Mouse (Mus musculus) forebrain, embryonic 16.5 days (tissue): ENCODE measurements around the gene Ctcfl. TPM values are rescaled to one million over a fixed set of nuclear protein-coding genes. Genes with fewer than 3 reads are reported as not detected.

Experiments used
- ATAC-seq: fragments of 200-750 bp; cut with Nextera tagmentation; 2 replicates; pipeline ENCODE4 v1.8.0; 2017; ENCODE audit warnings: mild to moderate bottlenecking, moderate library complexity
- H3K27ac ChIP-seq: fragments of 300-500 bp; sonication (generic); 2 replicates; pipeline ENCODE4 v1.5.1; 2014; ENCODE audit warnings: low read length, control low read depth
- H3K27me3 ChIP-seq: fragments of 300-500 bp; sonication (generic); replicated peaks from 2 replicates; pipeline ENCODE4 v1.6.1; 2014; ENCODE audit warnings: low read length; ENCODE audit not compliant: control insufficient read depth, insufficient read depth
- H3K36me3 ChIP-seq: fragments of 300-500 bp; sonication (generic); 2 replicates; pipeline ENCODE4 v1.6.1; 2014; ENCODE audit not compliant: control insufficient read depth, insufficient read depth
- H3K4me1 ChIP-seq: fragments of 300-500 bp; sonication (generic); replicated peaks from 2 replicates; pipeline ENCODE4 v1.6.1; 2014; ENCODE audit warnings: low read length; ENCODE audit not compliant: control insufficient read depth, insufficient read depth
- H3K4me2 ChIP-seq: fragments of 300-500 bp; sonication (generic); 2 replicates; pipeline ENCODE4 v1.6.1; 2014; ENCODE audit warnings: mild to moderate bottlenecking, low read length, control low read depth
- H3K4me3 ChIP-seq: fragments of 300-500 bp; sonication (generic); replicated peaks from 2 replicates; pipeline ENCODE4 v1.5.1; 2014; ENCODE audit warnings: mild to moderate bottlenecking, low read length, control low read depth
- H3K9ac ChIP-seq: fragments of 300-500 bp; sonication (generic); replicated peaks from 2 replicates; pipeline ENCODE4 v1.6.1; 2014; ENCODE audit warnings: low read depth, low read length, control low read depth
- H3K9me3 ChIP-seq: fragments of 300-500 bp; sonication (generic); 2 replicates; pipeline ENCODE4 v1.6.1; 2016; ENCODE audit warnings: low read length; ENCODE audit not compliant: control insufficient read depth
- WGBS: fragments of 180-500 bp; shearing (Covaris S2); extraction: QIAGEN DNeasy Blood & Tissue Kit; methylation state at CpG from one replicate; pipeline ENCODE4 v1.1.7; 2014; 5-methylcytosine and 5-hydroxymethylcytosine counted together
- polyA plus RNA-seq: library from polyadenylated mRNA; unstranded; fragments of >200 nt; fragmentation: Nextera tagmentation; extraction: Ambion mirVana; gene quantifications from 2 replicates; pipeline ENCODE4 v1.2.1, GENCODE M21; 2015

The Ctcfl gene
- polyA plus RNA-seq, 1 experiment from 2014 or later, result not detected

- 34% methylated on average over 11 of the region's 11 CpGs for whole genome bisulfite sequencing
- Histone ChIP-seq H3K27me3 (no peaks in the 10 kb centered on the region), H3K4me1 (no peaks in the 10 kb centered on the region), H3K27ac (no peak overlapping the region), H3K9ac (no peak overlapping the region), H3K36me3 (no peaks in the 10 kb centered on the region), H3K9me3 (no peaks in the 10 kb centered on the region), H3K4me2 (no peak overlapping the region), H3K4me3 (no peak overlapping the region)
- no peak for ATAC-seq
Observed at GRCm38 (mm10) chr2:173058263-173058662, 61.1 kb downstream of the Ctcfl start.

GRCm38 (mm10) chr2:173057623-173058022, 61.7 kb downstream of the Ctcfl start:
- no peak for ATAC-seq
- 76% methylated on average over 10 of the region's 10 CpGs for WGBS

GRCm38 (mm10) chr2:173056882-173057315, 62.4 kb downstream of the Ctcfl start:
- Histone ChIP-seq H3K9ac (no peak overlapping the region), H3K9me3 (no peaks in the 10 kb centered on the region), H3K36me3 (no peaks in the 10 kb centered on the region), H3K4me1 (no peaks in the 10 kb centered on the region), H3K4me3 (no peak overlapping the region), H3K27me3 (no peaks in the 10 kb centered on the region), H3K4me2 (no peak overlapping the region), H3K27ac (no peak overlapping the region)
- ATAC-seq, result no peak
- 83% methylated on average over 11 of the region's 11 CpGs for WGBS

More at GRCm38 (mm10) chr2:173057623-173058022, 61.7 kb downstream of the Ctcfl start:
- Histone ChIP-seq H3K9me3 (no peaks in the 10 kb centered on the region), H3K4me3 (no peak overlapping the region), H3K27me3 (no peaks in the 10 kb centered on the region), H3K4me2 (no peak overlapping the region), H3K4me1 (no peaks in the 10 kb centered on the region), H3K36me3 (no peaks in the 10 kb centered on the region), H3K27ac (no peak overlapping the region), H3K9ac (no peak overlapping the region)

DNA sequence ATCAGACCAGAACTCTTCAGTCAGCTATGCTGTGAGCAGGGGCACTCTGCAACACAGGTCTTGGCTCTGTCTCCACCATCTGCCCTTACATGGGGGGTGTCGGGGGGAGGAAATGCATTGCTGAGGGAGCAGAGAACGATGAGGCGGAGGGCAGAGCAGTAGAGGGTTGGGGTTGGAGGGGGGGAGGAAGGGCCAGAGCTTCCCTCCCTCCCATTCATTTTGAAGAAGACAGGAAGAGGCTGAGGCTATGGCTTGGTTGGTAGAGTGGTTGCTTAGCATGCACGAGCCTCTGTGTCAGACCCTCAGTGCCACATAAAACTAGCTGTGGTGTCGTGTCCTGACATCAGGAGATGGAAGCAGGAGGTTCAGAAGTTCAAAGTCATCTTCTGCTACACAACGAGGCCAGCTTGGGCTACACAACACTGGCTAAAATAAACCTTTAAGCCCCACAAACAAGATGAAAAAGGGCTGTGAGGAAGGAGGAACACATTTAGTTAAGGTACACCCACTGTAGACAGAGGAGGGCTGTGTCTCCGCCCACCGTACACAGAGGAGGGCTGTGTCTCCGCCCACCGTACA, 62.9 kb downstream of the Ctcfl start:
- no peaks in the 10 kb centered on the region for H3K4me1 ChIP-seq
- H3K27ac ChIP-seq, result no peak overlapping the region
- H3K27me3 ChIP-seq, result no peaks in the 10 kb centered on the region
- H3K9me3 ChIP-seq, result no peaks in the 10 kb centered on the region
- H3K4me3 ChIP-seq, result no peak overlapping the region
- 82% methylated on average over 10 of the region's 10 CpGs for WGBS
- H3K9ac ChIP-seq, result no peak overlapping the region
- no peak for ATAC-seq
- H3K36me3 ChIP-seq, result no peaks in the 10 kb centered on the region
- no peak overlapping the region for H3K4me2 ChIP-seq

DNA sequence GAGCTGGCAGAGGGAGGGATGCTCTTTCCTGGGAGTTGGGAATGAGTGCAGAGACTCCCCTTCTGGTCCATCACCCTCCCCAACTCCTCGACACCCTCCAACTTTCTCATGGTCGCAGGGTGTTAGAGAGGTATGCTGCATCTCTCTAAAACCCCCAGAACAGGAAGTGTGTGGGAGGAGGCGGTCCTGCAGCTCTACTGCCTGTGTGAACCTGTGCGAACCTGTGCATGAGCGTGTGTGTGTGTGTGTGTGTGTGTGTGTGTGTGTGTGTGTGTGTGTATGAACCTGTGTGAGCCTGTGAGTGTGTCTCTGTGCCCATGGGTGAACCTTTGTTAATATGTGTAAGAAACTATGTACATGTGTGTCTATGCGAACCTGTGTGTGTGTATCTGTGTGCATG, 65.5 kb downstream of the Ctcfl start:
- no peak overlapping the region for H3K4me3 ChIP-seq
- H3K4me2 ChIP-seq, result no peak overlapping the region
- ATAC-seq, result no peak
- no peaks in the 10 kb centered on the region for H3K36me3 ChIP-seq
- H3K9ac ChIP-seq, result no peak overlapping the region
- WGBS, result 90% methylated on average over 5 of the region's 6 CpGs
- no peaks in the 10 kb centered on the region for H3K4me1 ChIP-seq
- no peaks in the 10 kb centered on the region for H3K27me3 ChIP-seq
- H3K27ac ChIP-seq, result no peak overlapping the region
- no peaks in the 10 kb centered on the region for H3K9me3 ChIP-seq

- Histone ChIP-seq H3K27ac (no peak overlapping the region), H3K9me3 (no peaks in the 10 kb centered on the region), H3K36me3 (no peaks in the 10 kb centered on the region), H3K9ac (no peak overlapping the region), H3K4me1 (no peaks in the 10 kb centered on the region), H3K27me3 (no peaks in the 10 kb centered on the region), H3K4me3 (no peak overlapping the region), H3K4me2 (no peak overlapping the region)
- 89% methylated on average over 8 of the region's 8 CpGs for WGBS
- ATAC-seq, result no peak
Observed at GRCm38 (mm10) chr2:173052881-173053280, 66.4 kb downstream of the Ctcfl start.

DNA sequence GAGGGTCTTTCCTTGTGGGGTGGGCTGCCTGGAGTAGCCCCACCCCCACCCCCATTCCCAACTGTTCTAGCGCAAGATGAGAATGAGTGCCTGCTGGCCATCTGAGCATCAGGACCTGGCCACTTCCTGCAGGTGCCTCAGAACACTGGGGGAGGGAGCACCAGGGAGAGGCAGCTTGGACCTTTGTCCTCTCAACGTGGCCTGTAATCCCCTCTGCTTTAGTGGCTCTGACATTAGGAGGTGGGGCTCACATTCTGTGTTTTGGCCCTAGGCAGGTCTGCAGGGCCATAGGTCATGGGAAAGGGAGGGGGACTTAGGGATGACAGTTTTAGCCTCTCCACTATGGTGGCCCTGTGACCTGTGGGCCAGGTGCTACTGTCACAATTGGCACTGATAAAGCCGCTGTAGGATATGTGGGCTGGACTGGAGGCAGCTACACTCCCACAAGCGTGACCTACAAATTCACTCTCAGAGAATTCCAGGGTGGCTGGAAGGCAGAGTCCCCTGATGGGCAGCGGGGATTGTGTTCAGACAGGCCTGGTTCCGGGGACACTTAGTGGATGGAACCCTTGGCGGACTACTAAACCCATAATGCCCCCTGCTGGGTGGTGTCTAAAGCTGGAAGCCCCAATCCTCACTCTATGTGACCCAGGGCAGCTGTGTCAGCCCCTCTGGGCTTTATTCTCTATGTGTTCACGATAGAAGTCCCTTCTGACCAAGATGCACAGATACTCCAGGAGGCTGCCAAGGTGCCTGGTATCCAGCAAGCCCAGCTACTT, 68.5 kb downstream of the Ctcfl start:
- no peak overlapping the region for H3K9ac ChIP-seq
- no peak for ATAC-seq
- WGBS, result 28% methylated on average over 8 of the region's 8 CpGs

GRCm38 (mm10) chr2:173049817-173050216, 69.5 kb downstream of the Ctcfl start:
- Histone ChIP-seq H3K4me1 (no peaks in the 10 kb centered on the region), H3K27ac (no peak overlapping the region), H3K27me3 (no peaks in the 10 kb centered on the region), H3K4me3 (no peak overlapping the region), H3K9me3 (no peaks in the 10 kb centered on the region), H3K36me3 (no peaks in the 10 kb centered on the region), H3K4me2 (no peak overlapping the region), H3K9ac (no peak overlapping the region)
- 61% methylated on average over 6 of the region's 6 CpGs for WGBS
- ATAC-seq, result no peak

More for the DNA sequence above, 68.5 kb downstream of the Ctcfl start:
- Histone ChIP-seq H3K27ac (no peak overlapping the region), H3K27me3 (no peaks in the 10 kb centered on the region), H3K4me3 (no peak overlapping the region), H3K4me1 (no peaks in the 10 kb centered on the region), H3K9me3 (no peaks in the 10 kb centered on the region), H3K4me2 (no peak overlapping the region), H3K36me3 (no peaks in the 10 kb centered on the region)

DNA sequence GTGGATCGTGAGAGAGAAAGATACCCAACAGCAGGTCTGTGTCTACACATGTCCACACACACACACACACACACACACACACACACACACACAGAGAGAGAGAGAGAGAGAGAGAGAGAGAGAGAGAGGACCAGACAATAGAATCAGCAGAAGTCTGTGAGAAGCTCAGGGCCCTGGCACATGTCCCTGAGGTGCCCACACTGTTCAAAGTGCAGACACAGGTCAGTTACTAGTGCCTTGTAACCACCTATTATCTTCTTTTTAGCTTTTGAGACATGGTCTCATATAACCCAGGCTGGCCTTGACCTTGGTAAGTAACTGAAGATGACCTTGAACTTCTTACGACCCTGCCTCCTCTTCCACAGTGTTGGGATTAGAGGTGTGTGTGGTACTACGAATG, 70.1 kb downstream of the Ctcfl start:
- no peaks in the 10 kb centered on the region for H3K27me3 ChIP-seq
- H3K4me1 ChIP-seq, result no peaks in the 10 kb centered on the region
- WGBS, result 78% methylated on average over 3 of the region's 3 CpGs
- H3K9me3 ChIP-seq, result no peaks in the 10 kb centered on the region
- no peak overlapping the region for H3K9ac ChIP-seq
- H3K4me3 ChIP-seq, result no peak overlapping the region
- no peak overlapping the region for H3K4me2 ChIP-seq
- no peak for ATAC-seq
- no peak overlapping the region for H3K27ac ChIP-seq
- no peaks in the 10 kb centered on the region for H3K36me3 ChIP-seq
